Mouse (Mus musculus) retina, adult 2 months (tissue): ENCODE data around the gene Fgd2.
"Not testable (repeated sequence)": the region's sequence is repeated elsewhere in the genome, so short reads cannot be mapped to it uniquely, and the experiment has no call there.

Experiments used
- DNase-seq: peaks from one replicate; pipeline ENCODE4 v3.0.0-alpha.2; 2012; ENCODE audit warnings: low read depth, low spot score

Gene Fgd2

DNA sequence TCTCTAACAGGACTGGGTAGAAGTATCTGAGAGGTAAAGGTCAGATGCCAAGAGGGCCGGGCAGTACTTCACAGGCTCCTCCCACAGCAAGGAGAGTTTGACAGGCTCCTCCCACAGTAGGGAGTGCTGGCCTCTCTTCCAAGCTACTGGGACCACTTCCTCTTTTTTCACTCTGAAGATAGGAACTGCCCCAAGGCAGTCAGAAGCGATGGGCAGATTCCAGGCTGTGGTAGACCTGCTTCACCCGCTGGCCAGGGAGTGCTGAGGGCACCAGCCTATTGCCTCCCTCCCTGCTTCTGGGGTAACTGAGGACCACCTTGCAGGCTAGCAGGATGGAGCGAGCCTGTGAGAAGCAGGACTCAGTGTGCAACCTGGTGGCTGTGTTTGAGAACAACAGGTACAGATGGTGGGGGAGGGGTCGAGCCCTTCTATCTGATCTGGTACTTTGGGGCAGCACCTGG is at the start of gene Fgd2:
Gene Fgd2 (plus strand): TSS at position 154 of the 461 bp plus-strand sequence.
- DNase-seq = no peak

- DNase-seq = no peak
These were observed 49.1 kb upstream of the Fgd2 start for GRCm38 (mm10) chr17:29311602-29312001.

GRCm38 (mm10) chr17:29312082-29312481 is 48.6 kb upstream of the Fgd2 start:
- DNase-seq = no peak

DNA sequence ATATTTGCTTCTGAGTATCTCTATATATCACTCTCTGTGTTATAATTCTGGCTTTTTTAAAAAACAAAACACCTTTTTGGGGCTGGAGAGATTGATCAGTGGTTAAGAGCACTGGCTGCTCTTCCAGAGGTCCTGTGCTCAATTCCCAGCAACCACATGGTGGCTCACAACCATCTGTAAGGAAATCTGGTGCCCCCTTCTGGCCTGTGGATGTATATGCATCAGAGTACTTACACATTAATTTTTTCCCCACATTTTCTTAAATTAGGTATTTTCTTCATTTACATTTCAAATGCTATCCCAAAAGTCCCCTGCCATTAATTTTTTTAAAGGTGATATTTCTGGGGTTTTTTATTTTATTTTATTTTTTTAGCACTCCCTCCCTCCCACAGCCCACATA is 47.4 kb upstream of the Fgd2 start:
- no peak for DNase-seq

DNA sequence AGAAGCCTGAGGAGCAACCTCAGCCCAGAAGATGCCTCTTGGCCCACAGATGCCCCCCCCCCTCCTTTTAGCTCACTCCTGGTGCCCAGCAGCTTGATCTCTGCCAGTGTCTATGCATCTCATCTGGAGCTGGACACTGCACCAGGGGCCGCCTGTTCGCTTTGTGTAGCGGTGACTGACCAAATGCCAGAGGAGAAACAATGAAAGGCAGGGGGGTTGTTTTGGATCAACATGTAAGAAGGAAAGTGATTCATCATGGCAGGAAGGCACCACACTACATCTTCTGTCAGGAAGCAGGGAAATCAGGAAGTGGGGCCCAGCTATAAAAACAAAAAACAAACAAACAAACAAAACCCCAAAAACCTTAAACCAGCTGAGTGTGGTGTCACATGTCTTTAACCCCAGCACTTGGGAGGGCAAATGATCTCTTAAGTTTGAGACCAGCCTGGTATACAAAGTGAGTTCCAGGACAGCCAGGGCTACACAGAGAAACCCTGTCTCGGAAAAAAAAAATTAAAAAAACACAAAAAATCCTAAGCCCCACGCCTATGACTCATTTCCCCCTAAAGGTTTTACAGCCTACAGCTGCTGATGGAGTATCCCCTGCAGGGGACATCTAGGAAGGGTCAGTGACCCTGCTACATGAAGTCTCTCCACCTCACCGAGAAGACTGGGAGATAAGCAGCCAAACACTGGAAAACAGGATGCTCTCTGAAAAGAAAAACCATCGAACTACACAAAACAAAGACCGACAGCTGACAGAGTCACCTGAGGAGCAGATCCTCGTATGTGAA is 44.8 kb upstream of the Fgd2 start:
- no peak for DNase-seq

DNA sequence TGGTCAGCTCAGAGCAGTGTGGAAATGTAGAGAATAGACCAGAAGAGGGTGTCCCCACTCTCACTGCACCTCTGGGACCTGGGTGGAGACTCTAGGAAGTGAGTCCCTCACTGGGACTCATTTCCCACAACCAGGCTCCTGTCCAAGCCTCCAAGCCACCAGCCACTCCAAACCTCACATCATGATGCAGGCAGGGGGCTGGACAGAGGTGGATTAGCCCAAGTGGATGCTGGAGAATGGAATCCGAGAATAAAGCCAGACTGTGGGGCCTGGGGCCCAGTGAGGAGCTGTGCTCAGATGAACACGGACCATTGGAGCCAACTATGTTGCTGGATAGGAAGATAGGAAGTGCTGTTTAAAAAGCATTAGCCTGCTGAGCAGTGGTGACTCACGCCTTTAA is 43.8 kb upstream of the Fgd2 start:
- DNase-seq = no peak

DNA sequence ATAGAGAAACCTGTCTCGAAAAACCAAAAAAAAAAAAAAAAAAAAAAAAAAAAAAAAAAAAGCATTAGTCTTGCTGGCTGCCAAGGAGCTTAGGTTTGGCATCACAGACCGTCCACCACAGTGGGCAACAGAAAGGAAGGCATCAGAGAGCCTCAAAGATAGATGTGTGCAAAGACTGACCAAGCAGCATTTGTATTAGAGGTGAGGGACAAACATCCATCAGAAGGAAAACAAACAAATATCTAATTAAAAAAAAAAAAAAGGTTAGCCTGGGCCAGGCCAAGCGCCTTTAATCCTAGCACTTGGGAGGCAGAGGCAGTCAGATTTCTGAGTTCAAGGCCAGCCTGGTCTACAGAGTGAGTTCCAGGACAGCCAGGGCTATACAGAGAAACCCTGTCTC is 43.3 kb upstream of the Fgd2 start, which contains the start of gene Pi16:
Gene Pi16 (plus strand): TSS at position 301 of the 400 bp plus-strand sequence.
- DNase-seq = not testable (repeated sequence)

- no peak for DNase-seq
These were observed 41.9 kb upstream of the Fgd2 start for GRCm38 (mm10) chr17:29318731-29319250.

DNA sequence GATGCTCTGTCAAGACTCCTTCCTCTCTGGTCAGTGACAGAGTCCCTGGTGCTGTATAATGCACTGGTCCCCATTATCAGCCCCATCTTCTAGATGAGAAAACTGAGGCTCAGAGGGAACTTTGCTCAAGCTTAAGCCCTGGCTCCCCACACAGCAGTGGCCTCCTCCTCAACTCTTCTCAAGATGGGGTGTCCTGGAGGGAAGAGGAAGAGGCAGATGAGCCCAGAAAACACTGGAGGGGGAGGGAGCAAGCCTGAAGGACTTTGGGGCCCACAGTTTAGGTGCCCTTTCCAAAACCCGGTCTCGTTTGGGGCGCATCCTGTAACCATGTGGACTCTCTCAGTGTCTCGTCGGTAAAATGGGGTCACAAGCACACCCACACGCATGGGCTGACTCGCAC is 41.2 kb upstream of the Fgd2 start:
- no peak for DNase-seq

DNA sequence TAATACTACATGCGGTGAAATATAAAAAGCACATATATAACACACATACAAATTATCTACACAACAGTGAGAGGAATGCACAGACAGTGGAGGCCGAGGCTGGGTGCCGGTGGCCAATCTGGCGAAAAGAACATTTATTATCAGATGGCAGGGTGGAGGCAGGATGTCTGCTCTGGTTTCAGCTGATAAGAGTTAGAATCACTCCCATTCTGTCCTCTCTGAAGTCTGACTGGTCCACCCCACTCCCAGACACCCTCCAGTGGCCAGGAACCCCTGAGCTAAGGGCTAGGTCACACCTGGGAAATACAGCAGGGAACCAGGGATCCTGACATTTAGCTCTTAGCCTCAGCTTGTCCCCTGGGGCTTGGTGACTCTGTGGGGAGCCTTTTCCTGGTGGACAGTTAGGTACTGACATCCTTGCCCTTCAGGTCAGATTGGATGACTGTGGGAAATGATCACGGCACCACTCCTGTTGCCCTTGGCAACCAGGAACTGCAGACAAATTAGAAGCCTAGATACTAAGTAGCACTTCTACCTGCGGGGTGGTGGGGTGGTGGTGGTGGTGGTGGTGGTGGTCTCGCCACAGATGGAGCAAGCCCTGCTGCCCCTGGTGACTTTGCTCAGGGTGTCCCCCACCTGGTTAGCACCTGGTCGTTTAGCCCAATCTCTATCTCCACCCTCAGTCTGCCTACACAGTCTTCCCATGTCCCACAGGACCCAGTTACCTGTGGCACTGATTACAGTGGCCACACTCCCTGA is 40.7 kb upstream of the Fgd2 start:
- DNase-seq = no peak

- DNase-seq = no peak
These were observed 38.7 kb upstream of the Fgd2 start for GRCm38 (mm10) chr17:29321765-29322602.

- no peak for DNase-seq
These were observed 38.1 kb upstream of the Fgd2 start for GRCm38 (mm10) chr17:29322603-29322962.

GRCm38 (mm10) chr17:29323625-29324024 is 37.1 kb upstream of the Fgd2 start:
- no peak for DNase-seq

DNA sequence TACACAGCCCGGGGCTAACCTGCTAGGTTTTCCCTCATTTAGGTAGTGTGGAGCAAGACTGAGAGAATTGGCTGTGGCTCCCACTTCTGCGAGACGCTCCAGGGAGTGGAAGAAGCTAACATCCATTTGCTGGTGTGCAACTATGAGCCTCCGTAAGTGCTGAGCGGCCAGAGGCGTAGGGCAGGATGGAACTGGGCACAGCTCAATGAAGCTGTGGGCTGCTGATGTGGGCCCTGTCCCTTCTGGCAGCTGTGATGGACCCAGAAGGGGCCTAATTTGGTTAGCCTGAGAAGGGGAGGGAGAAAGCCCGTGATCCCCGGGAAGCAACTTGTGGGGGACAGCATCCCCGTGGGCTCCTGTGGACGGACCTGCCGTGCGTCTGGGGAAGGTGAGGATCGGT is 34.9 kb upstream of the Fgd2 start:
- no peak for DNase-seq

- no peak for DNase-seq
These were observed 33.9 kb upstream of the Fgd2 start for GRCm38 (mm10) chr17:29326531-29327529.

DNA sequence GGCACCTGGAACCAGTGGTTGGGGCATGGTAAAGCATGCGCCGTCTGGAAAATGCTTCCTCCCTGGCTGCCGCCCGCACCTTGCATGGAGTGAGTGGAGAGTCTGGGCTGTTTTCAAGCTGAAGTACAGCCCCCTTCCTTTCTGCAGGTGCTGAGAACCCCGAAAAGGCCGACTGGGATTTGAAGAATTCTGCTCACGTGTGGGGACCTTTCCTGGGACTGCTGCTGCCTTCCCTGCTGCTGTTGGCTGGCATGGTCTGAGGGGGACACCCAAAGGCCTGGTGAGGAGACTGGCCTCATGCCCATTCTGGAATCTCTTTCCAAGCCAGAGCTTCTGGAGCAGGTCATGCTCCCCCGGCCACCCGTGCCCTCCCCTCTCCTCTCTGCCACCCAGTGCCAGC is 33.0 kb upstream of the Fgd2 start:
- no peak for DNase-seq

GRCm38 (mm10) chr17:29330221-29330620 is 30.5 kb upstream of the Fgd2 start:
- DNase-seq = no peak

GRCm38 (mm10) chr17:29330671-29331410 is 29.9 kb upstream of the Fgd2 start:
- no peak for DNase-seq

DNA sequence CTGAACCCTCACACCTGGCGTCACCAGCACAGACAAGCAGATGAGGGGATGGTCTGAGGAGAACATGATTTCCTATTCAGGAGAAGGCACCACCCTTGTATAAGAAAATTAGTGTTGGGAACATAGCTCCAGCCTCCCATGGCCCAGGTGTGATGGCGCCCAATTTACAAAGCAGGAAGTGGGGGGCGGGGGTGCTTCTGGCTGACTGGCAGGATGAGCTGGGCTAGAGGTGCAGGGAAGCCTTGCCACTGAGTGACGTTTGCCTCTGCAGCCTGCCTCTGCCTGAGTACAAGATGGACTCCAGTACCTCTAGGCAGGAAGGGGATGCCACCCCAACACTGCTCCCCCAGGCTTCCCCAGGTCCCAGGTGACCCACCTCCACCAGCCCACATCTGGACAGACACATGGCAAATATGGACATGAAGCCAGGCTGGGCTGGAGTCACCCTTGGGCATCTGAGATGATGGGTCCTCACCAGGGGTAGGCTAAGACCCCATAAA is 28.5 kb upstream of the Fgd2 start:
- DNase-seq = no peak
